Mouse (Mus musculus) inflammation-experienced regulatory T-cells, adult 6 months (primary cell): ENCODE data around the gene Zhx3. TPM values are rescaled to one million over a fixed set of nuclear protein-coding genes. Genes with fewer than 3 reads are reported as not detected.

Experiments used
- ATAC-seq: one replicate; pipeline ENCODE4 v1.8.0; 2017
- polyA plus RNA-seq, 3 experiments: library from polyadenylated mRNA; unstranded; fragments of 100-300 nt; shearing (Covaris generic); gene quantifications; one replicate each; pipeline ENCODE4 v1.2.1; 2017

Zhx3 gene
- polyA plus RNA-seq, 3 experiments from 2014 or later = 4.8 to 10.6 (median 8.1) TPM

GRCm38 (mm10) chr2:160747075-160747474 is 125.7 kb downstream of the Zhx3 start:
- ATAC-seq = no peak

- peak; percentile 18 for ATAC-seq
Measured at GRCm38 (mm10) chr2:160746637-160747036, 126.2 kb downstream of the Zhx3 start.

- ATAC-seq = peak; percentile 56
Measured at GRCm38 (mm10) chr2:160745497-160745896, 127.3 kb downstream of the Zhx3 start.

- no peak for ATAC-seq
Measured at GRCm38 (mm10) chr2:160744823-160745210, 128.0 kb downstream of the Zhx3 start.

- no peak for ATAC-seq
Measured at GRCm38 (mm10) chr2:160744040-160744822, 128.6 kb downstream of the Zhx3 start.

- ATAC-seq = peak; percentile 46
Measured at GRCm38 (mm10) chr2:160742161-160742609, 130.6 kb downstream of the Zhx3 start.

GRCm38 (mm10) chr2:160741580-160741979 is 131.2 kb downstream of the Zhx3 start:
- no peak for ATAC-seq

GRCm38 (mm10) chr2:160740521-160741156 is 132.2 kb downstream of the Zhx3 start:
- peak; percentile 50 for ATAC-seq

- ATAC-seq = peak; percentile 6
Measured at GRCm38 (mm10) chr2:160739647-160740356, 133.0 kb downstream of the Zhx3 start.

- ATAC-seq = no peak
Measured at GRCm38 (mm10) chr2:160738354-160738753, 134.4 kb downstream of the Zhx3 start.

- ATAC-seq = no peak
Measured at GRCm38 (mm10) chr2:160736466-160736865, 136.3 kb downstream of the Zhx3 start.

GRCm38 (mm10) chr2:160735706-160736310 is 137.0 kb downstream of the Zhx3 start:
- peak; percentile 9 for ATAC-seq

- peak; percentile 31 for ATAC-seq
Measured at GRCm38 (mm10) chr2:160734331-160734730, 138.5 kb downstream of the Zhx3 start.

GRCm38 (mm10) chr2:160733131-160733531 is 139.7 kb downstream of the Zhx3 start:
- peak; percentile 65 for ATAC-seq

- ATAC-seq = no peak
Measured at GRCm38 (mm10) chr2:160732420-160732995, 140.3 kb downstream of the Zhx3 start.

GRCm38 (mm10) chr2:160731839-160732261 is 140.9 kb downstream of the Zhx3 start:
- ATAC-seq = no peak

- peak; percentile 67 for ATAC-seq
Measured at GRCm38 (mm10) chr2:160731117-160731838, 141.5 kb downstream of the Zhx3 start, which contains the start of gene Plcg1. Plcg1 (plus strand) TSS chr2:160731300.

- ATAC-seq = no peak
Measured at GRCm38 (mm10) chr2:160730797-160731116, 142.0 kb downstream of the Zhx3 start.

GRCm38 (mm10) chr2:160729851-160730796 is 142.7 kb downstream of the Zhx3 start:
- no peak for ATAC-seq

- no peak for ATAC-seq
Measured at GRCm38 (mm10) chr2:160729436-160729835, 143.4 kb downstream of the Zhx3 start.

- no peak for ATAC-seq
Measured at GRCm38 (mm10) chr2:160728972-160729371, 143.8 kb downstream of the Zhx3 start.
